ENCODE assay signal across 17 mouse cellular contexts in the genomic region with DNA sequence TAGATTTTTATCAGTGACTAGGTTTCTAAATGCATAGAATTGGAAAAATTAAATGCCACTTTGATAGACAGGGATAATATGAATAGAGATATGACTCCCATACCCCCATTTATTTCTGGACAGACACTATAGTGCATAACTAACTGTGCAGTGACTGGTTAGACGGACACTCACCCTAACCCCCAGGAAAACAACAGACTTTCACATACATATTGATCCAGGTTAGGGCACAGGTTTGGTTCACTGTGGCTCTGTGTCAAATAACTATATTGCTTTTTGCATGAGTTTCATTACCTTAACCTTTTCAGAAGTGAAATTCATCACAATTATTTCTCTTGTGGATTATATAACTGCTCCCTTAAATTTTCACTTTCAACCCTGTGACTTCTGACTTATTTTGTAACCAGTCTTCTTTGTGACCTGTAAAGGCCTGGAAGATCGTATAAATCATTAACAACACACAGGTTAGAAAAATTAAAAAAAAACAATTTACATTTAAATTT.
A peak's percentile ranks its signal among the peaks of the same experiment; 100 is the strongest.
DNase-seq lines count a peak whose midpoint lies in the region; ATAC-seq lines count a peak whose summit lies in the region.
"Had no signal": no experiment of that assay in that cellular context is flagged by ENCODE, and none has a peak within 500 bp of the region (broad histone marks: within the 10 kb centered on the region; RNA-seq: fewer than 3 reads in every experiment).

No protein-coding gene starts in this region.

- DNase-seq in cerebellum, adult 9-11 months: peak; percentile 9
- DNase-seq in cerebellum, adult 11-12 months: no peak
- DNase-seq in urinary bladder, postnatal 10 days (ENCODE audit: low spot score): no peak
- no peak for DNase-seq in lung, postnatal 10 days
- no peak for DNase-seq in kidney, adult 18-20 months
- DNase-seq: adrenal gland, postnatal 25 days; cerebellum, adult 11 months; heart, postnatal 10 days; lung, postnatal 36 days; right cerebral cortex, adult 18-20 months had no signal

- H3K9me3 ChIP-seq in forebrain, embryonic 12.5 days: no peaks in the 10 kb centered on the region
- H3K9me3 ChIP-seq in hindbrain, embryonic 15.5 days: no peaks in the 10 kb centered on the region
- no peaks in the 10 kb centered on the region for H3K9me3 ChIP-seq in neural tube, embryonic 12.5 days
- H3K9me3 ChIP-seq: embryonic facial prominence, embryonic 13.5 days; limb, embryonic 10.5 days had no signal

- H3K4me3 ChIP-seq in forebrain, embryonic 12.5 days (replicated peaks): peak overlapping the region; percentile 68
- H3K4me3 ChIP-seq in hindbrain, embryonic 15.5 days: peak overlapping the region; percentile 58
- H3K4me3 ChIP-seq in neural tube, embryonic 12.5 days: peak overlapping the region; percentile 74
- H3K4me3 ChIP-seq: embryonic facial prominence, embryonic 13.5 days; limb, embryonic 10.5 days had no signal

- no peaks in the 10 kb centered on the region for H3K27me3 ChIP-seq in forebrain, embryonic 12.5 days
- H3K27me3 ChIP-seq in hindbrain, embryonic 15.5 days: no peaks in the 10 kb centered on the region
- no peaks in the 10 kb centered on the region for H3K27me3 ChIP-seq in neural tube, embryonic 12.5 days (replicated peaks)

- peak overlapping the region; percentile 95 for H3K9ac ChIP-seq in forebrain, embryonic 12.5 days
- H3K9ac ChIP-seq in hindbrain, embryonic 15.5 days: peak overlapping the region; percentile 99
- H3K9ac ChIP-seq in neural tube, embryonic 12.5 days: peak overlapping the region; percentile 99
- H3K9ac ChIP-seq: embryonic facial prominence, embryonic 13.5 days; liver, embryonic 14.5 days had no signal

- peak overlapping the region; percentile 86 for H3K4me2 ChIP-seq in forebrain, embryonic 12.5 days
- H3K4me2 ChIP-seq in hindbrain, embryonic 15.5 days: peak overlapping the region; percentile 90
- peak overlapping the region; percentile 64 for H3K4me2 ChIP-seq in neural tube, embryonic 12.5 days (replicated peaks)
- H3K4me2 ChIP-seq: embryonic facial prominence, embryonic 13.5 days had no signal

- peak overlapping the region; percentile 98 for H3K27ac ChIP-seq in forebrain, embryonic 12.5 days
- peak overlapping the region; percentile 99 for H3K27ac ChIP-seq in hindbrain, embryonic 15.5 days (replicated peaks)
- peak overlapping the region; percentile 99; the same call in 1 of the 2 replicates for H3K27ac ChIP-seq in neural tube, embryonic 12.5 days
- H3K27ac ChIP-seq: embryonic facial prominence, embryonic 13.5 days; limb, embryonic 10.5 days; liver, embryonic 14.5 days had no signal

- 22% methylated on average over 2 of the region's 2 CpGs for WGBS in forebrain, embryonic 12.5 days
- 24% methylated on average over 2 of the region's 2 CpGs for WGBS in hindbrain, embryonic 15.5 days
- WGBS in neural tube, embryonic 12.5 days: 13% methylated on average over 2 of the region's 2 CpGs

- H3K4me1 ChIP-seq in forebrain, embryonic 12.5 days: peaks cover 30% of the 10 kb centered on the region
- peaks cover 15% of the 10 kb centered on the region; the same call in 1 of the 2 replicates for H3K4me1 ChIP-seq in hindbrain, embryonic 15.5 days (replicated peaks)
- peaks cover 13% of the 10 kb centered on the region; the same call in 1 of the 2 replicates for H3K4me1 ChIP-seq in neural tube, embryonic 12.5 days

- no peak for ATAC-seq in forebrain, embryonic 12.5 days (ENCODE audit: low FRiP score)
- no peak for ATAC-seq in hindbrain, embryonic 15.5 days (ENCODE audit: low FRiP score, low read depth)
- no peak for ATAC-seq in neural tube, embryonic 12.5 days (ENCODE audit: low FRiP score, low read depth)
- ATAC-seq: intestine, postnatal 0 days had no signal

- peaks cover 9% of the 10 kb centered on the region for H3K36me3 ChIP-seq in forebrain, embryonic 12.5 days (replicated peaks)
- peaks cover 4% of the 10 kb centered on the region; the same call in 1 of the 2 replicates for H3K36me3 ChIP-seq in hindbrain, embryonic 15.5 days
- peaks cover 14% of the 10 kb centered on the region for H3K36me3 ChIP-seq in neural tube, embryonic 12.5 days
- H3K36me3 ChIP-seq: embryonic facial prominence, embryonic 13.5 days; limb, embryonic 10.5 days had no signal
